Mouse (Mus musculus) testis, adult 10 weeks (tissue): ENCODE results near the gene Adamts3. TPM values are rescaled to one million over a fixed set of nuclear protein-coding genes. Genes with fewer than 3 reads are reported as not detected.

Experiments
- polyA plus RNA-seq: library from polyadenylated mRNA; stranded (reverse); fragments of 350-450 nt; fragmentation: Illumina TruSeq; extraction: RNeasy Lipid Tissue Mini Kit (QIAGEN cat#74804); gene quantifications from one replicate; pipeline ENCODE4 v1.2.3, GENCODE M21; 2014; ENCODE audit warnings: low read depth, low replicate concordance

Gene Adamts3
- 0.85 TPM for polyA plus RNA-seq

GRCm38 (mm10) chr5:89883051-89883907 lies at the start of gene Adamts3:
Gene Adamts3 (minus strand): TSS chr5:89883334.

